In the genomic region with DNA sequence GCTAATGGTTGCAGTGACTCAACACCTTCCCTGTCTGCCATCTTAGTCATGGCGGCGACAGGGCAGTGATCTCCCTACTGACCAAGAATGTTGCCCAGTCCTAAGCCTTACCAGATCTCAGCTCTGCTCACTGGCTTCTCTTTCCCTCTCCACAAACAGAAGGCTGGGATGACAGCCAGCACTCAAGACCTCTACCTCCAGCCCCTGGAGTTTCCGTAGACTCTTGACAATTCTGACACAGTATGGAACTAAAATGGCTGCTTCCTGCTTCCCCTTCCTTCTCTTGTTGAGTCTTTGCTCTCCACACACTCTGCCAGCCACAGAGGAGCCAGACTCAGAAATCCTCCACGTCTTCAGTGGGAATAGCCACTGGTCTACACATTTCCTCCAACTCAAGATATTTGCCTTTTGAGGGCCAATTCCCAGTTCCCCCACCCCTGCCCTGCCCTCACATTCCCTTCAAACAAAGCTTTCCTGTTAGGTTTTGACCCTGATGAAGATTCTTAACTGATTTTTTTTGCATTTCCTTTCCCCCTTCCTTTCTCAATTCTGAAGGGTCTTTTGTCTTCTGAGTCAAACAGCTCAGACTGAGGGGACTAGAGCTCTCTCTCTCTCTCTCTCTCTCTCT, we compare ENCODE assay signal across 11 mouse cellular contexts. TPM values are rescaled to one million over a fixed set of nuclear protein-coding genes. Genes with fewer than 3 reads are reported as not detected.
A peak's percentile ranks its signal among the peaks of the same experiment; 100 is the strongest.
DNase-seq lines count a peak whose midpoint lies in the region; ATAC-seq and TF ChIP-seq lines count a peak whose summit lies in the region.
"Had no signal": no experiment of that assay in that cellular context is flagged by ENCODE, and none has a peak within 500 bp of the region (broad histone marks: within the 10 kb centered on the region; RNA-seq: fewer than 3 reads in every experiment).

No protein-coding gene starts in this region.

- TF ChIP-seq CTCF in heart, postnatal 0 days (IDR thresholded peaks at IDR 0.05; ENCODE audit: low read depth): no peak

- H3K27ac ChIP-seq in kidney, embryonic 15.5 days: peak overlapping the region; percentile 98
- peak overlapping the region; percentile 54 for H3K27ac ChIP-seq in brown adipose tissue, adult 24 weeks (replicated peaks; ENCODE audit: low read depth, low read length)
- peak overlapping the region; percentile 93 for H3K27ac ChIP-seq in heart, postnatal 0 days (ENCODE audit: low read depth)
- peak overlapping the region; percentile 82; the same call in 1 of the 2 replicates for H3K27ac ChIP-seq in midbrain, embryonic 14.5 days (replicated peaks; ENCODE audit: low read depth, low read length)

- no peak overlapping the region for H3K4me2 ChIP-seq in kidney, embryonic 15.5 days
- H3K4me2 ChIP-seq in heart, postnatal 0 days (ENCODE audit: low read depth, low read length): no peak overlapping the region
- no peak overlapping the region for H3K4me2 ChIP-seq in midbrain, embryonic 14.5 days (ENCODE audit: low read length)

- peaks cover 78% of the 10 kb centered on the region for H3K4me1 ChIP-seq in kidney, embryonic 15.5 days
- peaks cover 34% of the 10 kb centered on the region for H3K4me1 ChIP-seq in brown adipose tissue, adult 24 weeks (ENCODE audit: control insufficient read depth, insufficient read depth, insufficient read length, low read length)
- peaks cover 46% of the 10 kb centered on the region for H3K4me1 ChIP-seq in heart, postnatal 0 days (ENCODE audit: control insufficient read depth, insufficient read depth)
- H3K4me1 ChIP-seq in midbrain, embryonic 14.5 days (ENCODE audit: control insufficient read depth, insufficient read depth, low read length): peaks cover 58% of the 10 kb centered on the region

- no peaks in the 10 kb centered on the region for H3K9me3 ChIP-seq in kidney, embryonic 15.5 days (replicated peaks)
- no peaks in the 10 kb centered on the region for H3K9me3 ChIP-seq in heart, postnatal 0 days (replicated peaks; ENCODE audit: control insufficient read depth, low read length)
- no peaks in the 10 kb centered on the region for H3K9me3 ChIP-seq in midbrain, embryonic 14.5 days (ENCODE audit: control insufficient read depth, low read length)

- peaks cover 2% of the 10 kb centered on the region; the same call in 1 of the 2 replicates for H3K36me3 ChIP-seq in kidney, embryonic 15.5 days
- no peaks in the 10 kb centered on the region for H3K36me3 ChIP-seq in heart, postnatal 0 days (replicated peaks; ENCODE audit: control insufficient read depth, insufficient read depth, low read length)
- no peaks in the 10 kb centered on the region for H3K36me3 ChIP-seq in midbrain, embryonic 14.5 days (ENCODE audit: control insufficient read depth, insufficient read depth, low read length)

- no peak overlapping the region for H3K9ac ChIP-seq in kidney, embryonic 15.5 days
- H3K9ac ChIP-seq in heart, postnatal 0 days (replicated peaks; ENCODE audit: low read depth, low read length): no peak overlapping the region; the same call in 1 of the 2 replicates
- no peak overlapping the region for H3K9ac ChIP-seq in midbrain, embryonic 14.5 days (replicated peaks; ENCODE audit: low read length)

- no peak for DNase-seq in kidney, postnatal 4 days
- no peak for DNase-seq in heart, postnatal 0 days (ENCODE audit: low spot score)
- DNase-seq in midbrain, embryonic 14.5 days: no peak
- no peak for DNase-seq in natural killer cell, adult 2 months (ENCODE audit: low spot score in 2 of 2)
- DNase-seq in MN1 (ENCODE audit: low spot score): no peak
- DNase-seq in right cerebral cortex, adult 2 months (ENCODE audit: low spot score in 2 of 2): no peak
- DNase-seq: layer of hippocampus, adult 9-11 months had no signal

- no peaks in the 10 kb centered on the region for H3K27me3 ChIP-seq in kidney, embryonic 15.5 days
- H3K27me3 ChIP-seq in heart, postnatal 0 days (ENCODE audit: control insufficient read depth, insufficient read depth, low read length): no peaks in the 10 kb centered on the region
- no peaks in the 10 kb centered on the region for H3K27me3 ChIP-seq in midbrain, embryonic 14.5 days (ENCODE audit: control insufficient read depth, insufficient read depth, low read length)

- 77% methylated on average over 4 of the region's 4 CpGs for WGBS in kidney, embryonic 15.5 days
- WGBS in heart, postnatal 0 days: 53% methylated on average over 4 of the region's 4 CpGs
- 89% methylated on average over 4 of the region's 4 CpGs for whole genome bisulfite sequencing in midbrain, embryonic 14.5 days

- no peak for TF ChIP-seq EP300 in heart, postnatal 0 days (IDR thresholded peaks at IDR 0.05; ENCODE audit: low read depth)

- H3K4me3 ChIP-seq in kidney, embryonic 15.5 days (replicated peaks): no peak overlapping the region
- H3K4me3 ChIP-seq in brown adipose tissue, adult 24 weeks (ENCODE audit: insufficient read depth, low read depth, low read length): no peak overlapping the region
- no peak overlapping the region for H3K4me3 ChIP-seq in heart, postnatal 0 days (ENCODE audit: low read depth, low read length)
- no peak overlapping the region for H3K4me3 ChIP-seq in midbrain, embryonic 14.5 days (replicated peaks; ENCODE audit: low read depth, low read length)

- ATAC-seq in kidney, embryonic 15.5 days (replicated peaks; ENCODE audit: low FRiP score): no peak
- no peak for ATAC-seq in heart, postnatal 0 days (ENCODE audit: insufficient read depth, low read depth)
- ATAC-seq in midbrain, embryonic 14.5 days (ENCODE audit: low FRiP score, low TSS enrichment): no peak

RNA-seq across cellular contexts. Expression of gene Kirrel, which starts 22.3 kb away (rescaled TPM):
- 17.2 and 18.5 TPM in 2 replicates for polyA plus RNA-seq in kidney, embryonic 15.5 days (2015; fragmentation: Nextera tagmentation; extraction: Ambion mirVana)
- polyA plus RNA-seq in brown adipose tissue, adult 24 weeks (2012; ENCODE audit: insufficient read depth, insufficient read length, missing spikeins): 3.5 and 4.8 TPM in 2 replicates
- total RNA-seq in heart, postnatal 0 days (2014; rRNA removed; ENCODE audit: low replicate concordance): 13.9 and 23.2 TPM in 2 replicates
- polyA plus RNA-seq in heart, postnatal 0 days (2015; fragmentation: Nextera tagmentation; extraction: Ambion mirVana): 2.6 and 3.5 TPM in 2 replicates
- 5.4 and 5.8 TPM in 2 replicates for polyA plus RNA-seq in midbrain, embryonic 14.5 days (2014; fragmentation: Nextera tagmentation; extraction: Ambion mirVana)
- total RNA-seq: megakaryocyte-erythroid progenitor cell, adult 5-6 weeks; MEL had no signal
